Mouse (Mus musculus): ENCODE data around the gene Vstm2a.

The Vstm2a gene

DNA sequence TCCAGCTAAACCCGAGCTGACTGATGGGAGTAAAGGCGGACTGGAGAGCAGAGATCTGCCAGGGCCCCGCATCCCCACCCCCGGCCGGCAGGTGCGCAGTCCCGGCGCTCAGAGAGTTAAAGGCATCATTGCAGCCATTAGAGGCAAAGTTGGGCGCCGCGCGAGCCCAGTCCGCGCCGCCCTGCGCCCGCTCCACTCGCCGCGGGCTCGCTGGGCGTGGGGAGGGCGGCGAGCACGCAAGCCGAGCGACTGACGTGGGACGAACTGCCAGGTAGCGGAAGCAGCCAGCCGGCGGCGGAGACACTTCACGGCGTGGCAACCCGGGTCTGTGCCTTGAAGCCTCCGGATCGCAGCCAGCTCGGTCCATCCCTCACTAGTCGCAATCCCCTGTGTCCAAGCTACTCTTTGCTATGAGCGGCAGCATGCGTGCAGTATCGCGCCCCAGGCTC lies at the start of gene Vstm2a:
Gene Vstm2a, plus strand, starts transcription at position 252 of the 449 bp plus-strand sequence.
- DNase-seq, result peak; percentile 78 to 80

DNA sequence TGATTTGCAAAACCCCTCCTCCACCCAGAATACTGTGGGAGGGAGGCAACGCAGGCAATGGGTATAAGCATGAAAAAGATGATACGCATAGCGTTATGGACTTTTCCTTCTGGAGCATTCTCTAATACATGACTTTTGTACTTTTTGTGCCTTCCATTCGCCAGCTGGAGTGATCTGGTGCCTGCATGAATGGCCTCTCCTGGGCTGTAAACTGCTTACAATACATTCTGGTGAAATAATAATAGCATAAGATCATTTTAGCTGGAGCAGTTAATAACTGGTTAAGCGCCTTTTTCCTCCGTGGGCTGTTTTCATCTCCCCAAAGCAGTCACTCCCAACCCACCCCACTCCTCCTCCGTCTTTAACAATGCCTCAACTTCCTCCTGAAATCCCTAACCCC lies 513 bp upstream of the Vstm2a start:
- no peak for DNase-seq

DNA sequence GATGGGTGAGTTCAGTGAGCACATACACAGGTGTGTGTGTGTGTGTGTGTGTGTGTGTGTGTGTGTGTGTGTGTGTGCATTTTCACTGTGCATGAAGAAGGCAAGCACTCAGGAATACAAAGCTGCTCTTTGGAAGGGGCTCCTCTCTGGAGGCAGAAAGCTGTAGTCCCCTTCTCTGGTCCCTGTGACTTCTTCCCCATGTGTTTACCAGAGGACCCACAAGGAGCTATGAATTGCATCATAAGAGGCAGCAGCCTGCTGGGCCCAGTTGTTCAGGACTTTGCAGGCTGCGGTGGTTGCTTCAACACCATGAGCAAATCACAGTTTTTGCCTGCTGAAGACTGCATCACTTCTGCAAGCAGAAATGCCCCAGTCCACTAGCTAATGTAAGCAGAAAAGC lies 776 bp downstream of the Vstm2a start:
- DNase-seq, result peak; percentile 4 to 9

DNA sequence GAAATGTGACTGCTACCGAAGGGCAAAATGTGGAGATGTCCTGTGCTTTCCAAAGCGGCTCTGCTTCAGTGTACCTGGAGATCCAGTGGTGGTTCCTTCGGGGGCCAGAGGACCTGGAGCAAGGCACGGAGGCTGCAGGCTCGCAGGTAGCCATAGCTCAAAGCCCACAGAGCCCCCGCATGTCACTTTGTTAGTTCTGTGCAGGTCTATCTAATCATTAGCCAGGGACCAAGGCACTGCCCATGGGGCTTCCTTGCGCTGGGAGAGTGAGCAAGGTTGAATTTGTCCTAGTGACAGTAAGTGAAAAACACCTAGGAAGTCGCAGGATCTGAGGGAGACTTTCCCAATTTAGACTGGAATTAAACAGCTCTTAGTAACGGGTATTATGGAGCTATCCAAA lies 2.4 kb downstream of the Vstm2a start:
- DNase-seq, result peak in 1 of 2 experiments; percentile 6

DNA sequence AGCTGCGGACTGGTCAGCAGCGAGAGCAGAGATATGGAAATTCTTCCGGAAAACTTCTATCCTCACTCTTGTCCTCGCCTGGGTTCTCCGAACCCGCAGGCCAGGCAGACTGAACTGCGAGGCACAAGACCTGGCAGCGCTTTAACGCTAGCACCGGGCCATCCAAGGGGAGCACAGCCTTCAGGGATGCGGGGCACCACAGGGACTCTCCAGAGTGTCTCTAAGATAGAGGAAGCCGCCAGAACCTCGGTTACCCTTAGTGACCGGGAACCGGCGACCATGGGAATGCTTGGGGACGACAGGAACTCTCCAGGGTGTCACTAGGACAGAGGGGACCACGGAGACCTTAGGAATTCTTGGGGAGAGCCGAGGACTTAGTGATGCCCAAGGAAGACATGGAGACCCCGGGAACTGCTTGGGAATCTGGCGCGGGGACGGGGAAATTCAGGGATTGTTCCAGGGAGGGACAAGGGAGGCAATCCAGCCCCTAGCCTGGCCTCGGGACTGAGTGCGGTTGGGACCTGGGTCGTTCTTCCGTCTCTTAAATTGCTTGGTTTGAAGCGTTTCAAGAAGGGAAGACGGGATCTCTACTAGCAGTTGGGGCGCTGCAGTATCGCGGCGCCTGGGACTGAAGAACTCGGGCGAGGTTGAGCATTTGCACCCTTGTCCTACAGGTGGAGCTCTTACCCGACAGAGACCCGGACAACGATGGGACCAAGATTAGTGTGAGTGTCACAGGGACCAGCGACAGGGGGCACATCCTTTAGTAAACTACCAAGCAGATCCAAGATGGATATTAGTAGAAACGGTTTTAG lies 3.4 kb downstream of the Vstm2a start:
- peak; percentile 80 to 86 for DNase-seq

DNA sequence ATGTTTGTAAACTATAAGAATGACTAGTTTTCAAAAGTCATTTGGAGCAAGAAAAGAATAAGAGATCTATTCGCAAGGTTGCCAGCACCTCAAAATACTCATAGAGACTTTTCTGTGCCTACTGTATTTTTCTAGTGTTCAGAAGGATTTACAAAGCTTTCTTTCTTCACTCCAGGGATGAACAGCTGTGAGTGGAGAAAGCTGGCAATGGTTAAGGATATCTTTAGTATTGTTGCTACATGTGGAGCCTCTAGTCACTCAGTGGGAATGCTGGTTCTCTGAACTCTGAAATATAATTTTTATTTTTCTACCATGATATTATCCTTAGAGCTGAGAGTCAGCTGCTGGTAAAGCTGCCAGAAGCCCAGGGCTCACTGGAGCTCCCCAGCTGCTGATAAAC lies 10.9 kb downstream of the Vstm2a start:
- DNase-seq, result no peak

DNA sequence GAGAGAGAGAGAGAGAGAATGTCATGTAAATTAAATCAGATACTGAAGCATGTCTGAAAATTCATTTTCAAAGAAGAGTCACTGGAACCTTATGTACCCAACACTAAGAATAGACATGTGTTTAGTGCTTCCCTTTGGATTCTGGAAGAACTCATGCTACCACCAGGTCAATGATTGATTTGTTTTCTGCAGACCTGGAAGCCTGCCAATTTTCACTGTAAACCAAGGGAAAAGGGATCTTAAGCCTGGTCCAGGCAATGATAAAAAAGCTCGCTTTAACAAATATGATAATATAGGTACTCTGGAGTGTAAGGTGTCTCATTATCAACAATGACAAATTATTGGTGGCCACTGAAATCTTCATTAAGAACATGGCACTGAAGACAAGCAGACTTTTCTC lies 32.9 kb downstream of the Vstm2a start:
- no peak for DNase-seq

DNA sequence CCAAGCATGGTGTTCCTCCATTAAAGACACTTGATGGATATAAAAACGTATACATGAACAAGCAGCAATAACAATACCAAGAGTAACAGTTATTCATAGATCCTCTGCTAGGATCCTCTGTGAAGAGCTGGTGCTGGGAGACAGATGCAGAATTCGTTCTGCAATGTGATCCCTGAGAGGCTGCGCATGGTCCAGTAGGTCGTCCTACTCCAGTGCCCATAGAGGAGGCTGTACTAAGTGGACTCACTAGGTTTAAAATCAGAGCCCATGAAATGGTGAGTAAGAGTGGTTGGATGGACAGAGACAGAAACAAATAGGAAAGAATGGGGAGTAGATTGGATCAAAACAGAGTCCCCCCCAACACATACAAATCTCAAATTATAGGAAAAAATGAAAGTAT lies 35.4 kb downstream of the Vstm2a start:
- DNase-seq, result no peak

DNA sequence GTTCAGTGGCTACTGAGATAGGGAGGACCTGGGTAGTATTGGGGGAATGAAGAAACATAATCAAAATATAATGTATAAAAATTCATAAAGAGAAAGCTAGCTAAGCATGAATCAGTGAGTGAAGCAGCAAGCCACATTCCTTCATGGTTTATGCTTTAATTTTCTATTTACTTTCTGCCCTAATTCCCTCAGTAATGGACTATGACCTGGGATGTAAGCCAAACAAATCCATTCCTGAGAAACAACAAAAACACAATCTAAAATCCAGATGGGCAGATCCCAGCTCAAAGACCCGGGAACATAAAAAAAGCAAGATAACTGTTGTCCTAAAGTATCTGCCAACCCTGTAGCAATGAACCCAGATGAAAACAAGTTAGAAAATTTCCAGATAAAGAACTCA lies 39.0 kb downstream of the Vstm2a start:
- no peak for DNase-seq

DNA sequence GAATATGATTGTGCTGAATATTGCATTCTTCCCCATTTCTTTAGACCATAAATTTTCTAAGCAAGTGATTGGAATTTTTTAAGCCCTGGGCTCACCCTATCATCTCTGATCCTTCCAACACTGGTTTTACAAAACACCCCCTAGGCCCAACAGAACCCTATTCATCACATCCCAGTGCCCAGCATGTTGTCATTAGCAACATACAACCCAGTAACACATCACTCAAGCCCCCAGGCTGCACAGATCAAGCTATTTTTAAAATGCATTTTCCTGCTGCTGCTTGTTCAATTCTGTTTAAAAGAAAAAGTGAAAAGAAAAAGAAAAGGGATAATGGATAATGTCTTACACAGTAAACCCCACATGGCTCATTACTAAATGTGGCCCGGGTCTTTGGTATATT lies 42.0 kb downstream of the Vstm2a start:
- DNase-seq, result no peak

DNA sequence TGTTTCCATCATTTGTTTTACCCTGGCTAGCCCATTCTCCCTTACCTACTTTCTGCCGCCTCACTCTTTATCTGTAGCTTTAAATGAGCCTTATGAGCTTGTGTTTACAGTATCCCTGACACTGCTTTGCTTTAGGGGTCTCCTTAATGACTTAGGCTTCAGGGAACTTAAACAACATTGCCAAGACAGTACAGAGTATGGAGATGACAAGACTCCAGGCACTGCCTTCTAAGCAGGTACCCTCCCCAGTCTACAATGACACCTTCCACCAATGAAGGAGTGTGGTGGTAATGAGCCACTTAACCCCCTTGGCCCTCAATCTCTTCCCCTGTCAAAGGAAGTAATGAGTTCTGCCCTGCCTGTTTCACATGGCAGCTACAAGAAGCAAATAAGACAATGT lies 42.4 kb downstream of the Vstm2a start:
- DNase-seq, result no peak

DNA sequence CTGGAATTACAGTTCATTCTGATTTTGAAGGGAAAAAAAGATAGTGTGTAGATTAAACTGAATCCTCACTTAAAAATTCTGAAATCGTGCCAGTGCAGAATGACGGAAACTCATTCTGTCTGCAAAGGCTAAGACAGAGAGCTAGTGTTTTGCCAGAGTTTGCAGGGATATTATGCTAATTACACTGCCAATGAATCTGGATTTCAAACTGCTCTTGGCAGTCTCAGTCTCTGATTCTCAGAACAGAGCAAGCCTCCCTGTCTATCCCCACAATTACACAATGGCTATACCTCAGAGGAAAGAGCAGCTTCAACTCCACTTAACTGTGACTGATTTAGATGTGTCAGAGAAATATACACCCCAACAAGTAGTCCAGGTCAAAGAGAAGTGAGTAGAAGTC lies 43.2 kb downstream of the Vstm2a start:
- no peak for DNase-seq

DNA sequence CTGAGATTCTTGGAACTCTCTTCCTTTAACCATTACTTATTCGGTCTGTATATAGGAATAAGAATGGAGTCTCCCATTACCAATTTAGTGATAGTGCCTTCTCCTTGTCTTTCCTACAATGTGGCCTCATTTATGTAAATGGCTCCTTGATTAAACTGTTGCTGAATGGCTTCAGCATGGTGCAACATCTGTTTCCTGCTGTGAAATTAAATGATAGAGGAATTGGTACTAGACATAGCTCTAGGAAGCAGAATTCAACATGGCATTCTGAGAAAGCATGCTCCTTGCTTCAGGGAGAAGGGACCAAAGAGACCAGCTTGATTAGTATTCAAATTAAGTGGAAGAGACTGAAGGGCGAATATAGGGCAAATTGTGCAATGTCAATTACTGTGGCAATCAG lies 57.6 kb downstream of the Vstm2a start:
- DNase-seq, result no peak

DNA sequence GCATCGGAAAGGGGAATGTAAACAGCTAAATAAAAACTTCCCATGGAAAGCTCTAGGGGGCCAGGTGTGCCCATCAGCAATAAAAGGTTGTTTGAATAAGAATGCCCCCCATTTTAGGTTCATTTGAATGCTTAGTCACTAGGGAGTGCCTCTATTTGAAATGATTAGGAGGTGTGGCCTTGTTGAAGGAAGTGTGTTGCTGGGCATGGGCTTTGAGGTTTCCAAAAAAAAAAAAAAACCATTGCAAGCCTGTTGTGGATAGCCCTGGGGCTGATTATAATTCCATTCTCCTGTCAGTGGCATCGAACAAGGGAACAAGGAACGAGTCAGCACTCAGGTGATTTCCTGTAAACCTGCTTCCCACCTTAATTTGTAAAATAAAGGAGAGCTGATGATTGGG lies 87.7 kb downstream of the Vstm2a start:
- DNase-seq, result no peak

DNA sequence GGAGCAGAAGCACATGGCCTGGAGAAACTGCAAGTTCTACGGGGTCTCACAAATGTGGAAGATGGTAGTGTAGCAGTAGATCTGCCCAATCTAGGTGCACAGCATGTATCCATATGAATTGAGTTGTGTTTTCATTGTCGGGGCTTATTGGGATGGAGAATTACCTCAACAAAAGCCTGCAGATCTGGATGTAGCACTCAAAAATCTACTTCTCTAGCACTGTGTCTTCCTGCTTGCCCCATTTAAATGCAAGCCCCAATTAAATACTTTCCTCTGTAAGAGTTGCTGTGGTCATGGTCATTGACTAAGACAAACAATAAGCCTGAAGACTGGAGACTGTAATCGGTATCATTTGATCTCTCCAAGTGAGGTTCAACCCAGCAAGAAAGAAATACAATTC lies 88.2 kb downstream of the Vstm2a start:
- no peak for DNase-seq

DNA sequence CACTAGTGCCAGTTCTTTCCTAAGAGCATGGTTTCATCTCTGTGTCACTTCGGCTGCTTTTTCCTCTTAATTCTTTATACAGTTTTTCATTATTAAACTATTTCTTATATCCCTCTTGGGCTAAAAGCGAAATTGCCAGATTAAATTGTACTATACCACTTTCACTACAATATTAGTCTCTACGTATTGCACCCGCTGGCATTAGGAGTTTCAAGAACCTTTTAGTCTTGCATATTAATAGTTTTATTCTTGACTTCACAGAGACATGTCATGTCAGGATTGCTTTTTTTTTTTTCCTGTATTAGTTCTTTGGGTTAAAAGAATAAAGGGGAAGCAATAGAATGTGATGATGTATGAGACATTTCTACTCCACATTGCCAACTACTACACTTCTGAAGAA lies 94.4 kb downstream of the Vstm2a start:
- no peak for DNase-seq

DNA sequence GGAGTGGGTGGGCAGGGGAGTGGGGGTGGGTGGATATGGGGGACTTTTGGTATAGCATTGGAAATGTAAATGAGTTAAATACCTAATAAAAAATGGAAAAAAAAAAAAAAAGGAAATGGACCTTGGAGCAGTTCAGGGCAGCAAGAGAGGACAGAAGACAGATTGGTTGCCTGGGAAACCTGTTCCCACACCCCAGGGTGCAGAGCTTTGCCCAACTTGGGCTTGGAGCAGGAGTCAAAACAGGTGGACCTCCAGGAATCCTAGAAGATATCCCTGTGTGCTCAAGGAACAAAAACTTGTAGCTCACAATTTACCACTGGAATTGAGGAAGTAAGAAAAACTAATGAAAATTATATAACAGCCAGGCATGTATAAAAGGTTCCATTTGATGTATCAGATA lies 96.8 kb downstream of the Vstm2a start:
- DNase-seq, result peak; percentile 13 to 35

DNA sequence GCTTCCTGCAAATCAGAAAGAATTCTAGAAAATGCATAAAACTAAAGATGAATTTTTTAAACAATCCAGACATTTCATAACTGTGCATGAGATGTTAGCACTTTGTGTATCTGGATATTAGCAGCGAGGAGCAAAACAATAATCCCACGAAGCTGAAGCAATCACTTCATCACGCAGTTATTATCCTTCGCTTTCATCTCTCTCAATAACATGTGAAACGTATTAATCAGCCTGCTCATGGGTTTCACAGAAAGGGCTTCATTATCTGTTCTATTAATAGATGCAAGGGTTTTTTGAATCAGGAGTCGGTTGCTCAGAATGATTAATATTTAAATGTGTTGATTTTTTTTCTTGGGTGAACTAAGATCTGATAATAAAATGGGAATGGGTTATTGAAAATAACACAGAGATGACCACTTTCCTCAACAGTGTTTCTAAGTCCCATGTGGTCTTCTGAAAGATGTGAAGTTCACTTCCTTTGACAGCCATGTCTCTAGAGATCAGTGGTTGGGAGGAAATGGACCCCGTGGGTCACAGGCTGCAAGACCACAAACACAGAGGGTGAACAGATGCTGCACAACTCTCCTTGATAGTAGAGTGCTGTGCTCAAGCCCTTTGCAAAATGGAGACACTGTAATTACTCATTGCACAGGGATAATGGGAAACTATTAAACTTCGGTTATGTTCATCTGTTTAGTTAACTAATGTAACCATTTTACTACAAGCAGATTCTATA lies 109.5 kb downstream of the Vstm2a start:
- no peak for DNase-seq

DNA sequence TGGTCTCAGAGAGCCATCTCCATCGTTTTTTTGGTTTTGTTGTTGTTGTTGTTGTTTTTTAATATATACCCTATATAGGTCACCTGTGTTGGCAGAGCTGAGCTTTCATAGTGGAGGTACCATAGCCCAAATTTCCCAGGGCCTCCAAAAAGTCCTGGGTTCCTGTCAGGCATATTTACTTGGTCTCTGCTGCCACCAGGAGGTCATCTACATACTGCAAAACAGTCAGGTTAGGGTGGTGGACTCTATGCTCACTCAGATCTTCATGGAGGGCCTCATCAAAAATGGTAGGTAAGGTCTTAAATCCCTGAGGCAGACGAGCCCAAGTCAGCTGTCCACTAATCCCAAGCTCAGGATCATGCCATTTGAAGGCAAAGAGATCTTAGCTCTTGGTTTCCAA lies 146.1 kb downstream of the Vstm2a start:
- DNase-seq, result peak in 1 of 2 experiments; percentile 31

DNA sequence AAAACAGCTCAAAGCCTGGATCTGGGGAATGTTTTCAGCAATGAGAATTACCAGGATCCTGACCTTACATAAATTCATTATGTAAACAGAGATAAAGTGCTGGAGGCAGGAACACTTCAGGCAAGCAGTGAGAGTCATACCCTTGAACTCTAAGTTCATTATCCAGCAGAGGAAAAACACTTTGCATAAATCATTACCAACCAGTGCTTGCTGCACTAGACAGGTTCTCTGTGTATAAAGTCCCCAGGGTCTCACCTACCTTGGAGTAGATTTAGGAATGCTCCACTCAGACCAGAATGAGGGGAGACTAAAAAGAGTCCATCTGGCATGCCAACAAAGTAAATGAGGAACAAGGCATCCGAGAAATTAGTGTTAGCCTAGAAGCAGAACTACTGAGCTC lies 154.2 kb downstream of the Vstm2a start:
- DNase-seq, result no peak

DNA sequence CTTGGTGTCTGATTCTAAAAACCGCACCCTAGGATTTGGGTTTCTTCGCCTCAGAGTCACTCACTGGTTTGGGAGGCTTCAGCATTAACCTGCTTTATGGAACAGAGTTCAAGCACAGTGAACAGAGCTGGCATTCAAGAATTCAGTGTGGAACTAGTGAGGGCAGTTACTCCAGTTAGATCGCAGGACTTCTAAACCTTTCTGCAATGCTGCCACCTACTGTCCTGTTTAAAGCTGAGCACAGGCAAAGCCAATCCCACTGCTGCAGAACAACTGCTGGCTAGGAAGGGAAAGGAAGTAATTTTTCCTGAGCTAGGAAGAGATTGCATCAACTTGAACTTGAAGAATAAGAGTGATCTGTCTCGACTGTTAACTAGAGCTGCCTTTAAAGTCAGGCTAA lies 155.1 kb downstream of the Vstm2a start:
- DNase-seq, result peak; percentile 31 to 59

DNA sequence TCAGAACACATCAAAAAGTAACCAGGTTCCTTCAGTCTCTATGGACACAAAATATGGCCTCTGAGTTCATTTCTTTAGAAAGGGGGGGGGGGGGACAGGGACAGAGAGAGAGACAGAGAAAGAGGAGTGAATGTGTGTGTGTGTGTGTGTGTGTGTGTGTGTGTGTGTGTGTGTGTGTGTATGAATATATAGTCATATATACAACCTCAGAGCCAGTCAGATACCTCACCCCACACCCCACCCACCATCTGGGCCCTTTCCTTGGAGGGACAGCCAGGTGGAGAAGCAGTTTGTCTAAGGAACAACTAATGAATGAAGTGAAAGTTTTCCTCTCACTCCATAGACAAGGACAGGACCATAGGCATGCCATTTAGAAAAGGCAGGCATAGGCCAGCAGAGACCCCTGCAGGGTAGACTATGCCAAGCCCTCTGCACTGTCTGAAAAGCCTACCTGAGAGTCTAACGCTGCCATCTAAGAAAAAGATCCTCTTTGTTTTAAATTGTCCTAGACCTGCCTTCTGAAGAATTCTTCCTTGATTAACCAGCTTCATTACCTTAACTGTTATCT lies 155.6 kb downstream of the Vstm2a start:
- DNase-seq, result no peak

DNA sequence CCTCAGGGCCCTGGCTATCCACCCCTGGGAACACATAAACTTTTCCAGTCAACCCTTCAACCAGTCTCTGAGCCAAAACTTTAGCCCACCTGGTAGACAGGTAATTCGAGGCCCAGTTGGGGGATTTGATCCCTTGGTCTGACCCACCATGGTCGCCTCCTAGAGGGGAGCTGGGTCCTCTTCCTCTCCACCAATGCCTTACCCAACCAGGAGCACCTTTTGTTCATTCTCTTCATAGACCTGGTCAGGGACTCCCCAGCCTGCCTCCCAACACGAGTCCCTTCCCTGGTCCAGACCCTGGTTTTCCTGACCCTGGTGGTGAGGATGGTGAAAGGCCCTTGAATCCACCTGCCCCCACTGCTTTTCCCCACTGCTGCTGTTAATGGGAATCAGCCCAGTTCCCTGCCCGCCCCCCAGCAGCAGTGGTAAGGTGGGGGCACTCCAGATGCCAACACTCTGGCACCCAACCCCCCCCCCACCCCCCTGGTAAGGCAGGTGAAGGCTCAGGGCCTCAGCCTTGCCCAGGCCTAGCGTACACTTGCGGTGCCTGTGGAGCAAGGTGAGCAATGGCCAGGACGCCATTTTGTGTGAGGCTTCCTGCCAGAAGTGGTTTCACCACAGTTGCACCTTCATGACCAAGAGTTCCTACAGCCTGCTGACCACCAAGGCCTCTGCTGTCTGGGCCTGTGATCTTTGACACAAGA lies 182.2 kb downstream of the Vstm2a start:
- DNase-seq, result no peak

All from cerebellum, postnatal 25 days (tissue).